Mouse (Mus musculus) small intestine, adult 2 months (tissue): ENCODE results near the gene Traf1. TPM values are rescaled to one million over a fixed set of nuclear protein-coding genes. Genes with fewer than 3 reads are reported as not detected.

Experiments used
- H3K27ac ChIP-seq: fragments of 200-500 bp; 2 replicates; pipeline ENCODE4 v1.5.1; 2012; ENCODE audit warnings: low read depth, low read length, control low read depth, inconsistent platforms; ENCODE audit not compliant: insufficient read depth
- H3K27me3 ChIP-seq: fragments of 200-500 bp; 2 replicates; pipeline ENCODE4 v1.6.1; 2012; ENCODE audit warnings: mild to moderate bottlenecking, moderate library complexity, low read length, inconsistent platforms; ENCODE audit not compliant: control insufficient read depth, insufficient read depth
- H3K36me3 ChIP-seq: fragments of 200-500 bp; 2 replicates; pipeline ENCODE4 v1.6.1; 2012; ENCODE audit warnings: mild to moderate bottlenecking, low read length, control low read depth, inconsistent platforms; ENCODE audit not compliant: control insufficient read depth, insufficient read depth
- H3K4me1 ChIP-seq: fragments of 200-500 bp; 2 replicates; pipeline ENCODE4 v1.6.1; 2012; ENCODE audit warnings: low read length, inconsistent platforms, mixed read lengths; ENCODE audit not compliant: control insufficient read depth, insufficient read depth, insufficient read length
- H3K4me3 ChIP-seq: fragments of 200-500 bp; 2 replicates; pipeline ENCODE4 v1.5.1; 2012; ENCODE audit warnings: low read depth, mild to moderate bottlenecking, control low read depth, inconsistent platforms, low read length, moderate library complexity
- CTCF ChIP-seq: fragments of 200-500 bp; IDR thresholded peaks from 2 replicates; pipeline ENCODE4 v1.5.1; 2012; ENCODE audit warnings: low read depth, mild to moderate bottlenecking, control low read depth, inconsistent platforms, low read length, moderate library complexity, mixed read lengths; ENCODE audit not compliant: insufficient replicate concordance, insufficient read length; ENCODE audit errors: extremely low read depth
- POLR2A ChIP-seq: fragments of 200-500 bp; IDR thresholded peaks from 2 replicates; pipeline ENCODE4 v1.6.1; 2012; ENCODE audit warnings: low read depth, mild to moderate bottlenecking, control low read depth, inconsistent platforms, low read length, moderate library complexity
- WGBS: fragments of 180-500 bp; shearing (Covaris S2); methylation state at CpG from one replicate; pipeline ENCODE4 v1.1.7; 2018; 5-methylcytosine and 5-hydroxymethylcytosine counted together
- polyA plus RNA-seq: library from polyadenylated mRNA; depleted of rRNA; stranded (reverse); fragments of >200 nt; gene quantifications from 2 replicates; pipeline ENCODE4 v1.2.3, GENCODE M21; 2012

Gene Traf1
- polyA plus RNA-seq, 1 experiment: 6.1 TPM

DNA sequence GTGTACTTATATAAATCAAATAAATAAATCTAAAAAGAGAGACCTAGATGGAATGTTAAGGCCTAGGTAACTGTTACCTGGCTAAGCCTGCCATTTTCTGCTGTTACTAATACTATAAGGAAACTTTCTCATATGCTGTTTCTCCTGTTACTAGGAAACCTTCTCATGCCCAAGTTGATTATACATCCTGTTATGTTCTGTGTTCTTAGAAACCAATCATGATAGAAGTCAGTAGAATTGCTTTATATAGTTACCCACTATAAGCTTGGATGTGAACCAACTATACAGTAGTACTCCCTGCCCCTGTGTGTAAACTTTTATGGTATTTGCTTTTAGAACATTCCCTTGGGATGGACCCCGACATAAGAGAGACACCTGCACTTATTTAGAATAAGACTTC lies 26.0 kb upstream of the Traf1 start:
- Histone ChIP-seq H3K27ac (no peak overlapping the region), H3K27me3 (no peaks in the 10 kb centered on the region), H3K4me3 (no peak overlapping the region), H3K4me1 (peaks cover 6% of the 10 kb centered on the region; the same call in 1 of the 2 replicates), H3K36me3 (no peaks in the 10 kb centered on the region)
- 21% methylated on average over 1 of the region's 1 CpGs for WGBS
- TF ChIP-seq CTCF: no peak
- no peak for TF ChIP-seq POLR2A

- no peaks in the 10 kb centered on the region for H3K27me3 ChIP-seq
- TF ChIP-seq POLR2A (no peak), CTCF (no peak)
- no peak overlapping the region for H3K27ac ChIP-seq
- no peaks in the 10 kb centered on the region for H3K36me3 ChIP-seq
- WGBS: 86% methylated on average over 8 of the region's 8 CpGs
- no peak overlapping the region for H3K4me3 ChIP-seq
- peaks cover 10% of the 10 kb centered on the region for H3K4me1 ChIP-seq
These were observed 23.3 kb upstream of the Traf1 start for GRCm38 (mm10) chr2:34984885-34985284.

DNA sequence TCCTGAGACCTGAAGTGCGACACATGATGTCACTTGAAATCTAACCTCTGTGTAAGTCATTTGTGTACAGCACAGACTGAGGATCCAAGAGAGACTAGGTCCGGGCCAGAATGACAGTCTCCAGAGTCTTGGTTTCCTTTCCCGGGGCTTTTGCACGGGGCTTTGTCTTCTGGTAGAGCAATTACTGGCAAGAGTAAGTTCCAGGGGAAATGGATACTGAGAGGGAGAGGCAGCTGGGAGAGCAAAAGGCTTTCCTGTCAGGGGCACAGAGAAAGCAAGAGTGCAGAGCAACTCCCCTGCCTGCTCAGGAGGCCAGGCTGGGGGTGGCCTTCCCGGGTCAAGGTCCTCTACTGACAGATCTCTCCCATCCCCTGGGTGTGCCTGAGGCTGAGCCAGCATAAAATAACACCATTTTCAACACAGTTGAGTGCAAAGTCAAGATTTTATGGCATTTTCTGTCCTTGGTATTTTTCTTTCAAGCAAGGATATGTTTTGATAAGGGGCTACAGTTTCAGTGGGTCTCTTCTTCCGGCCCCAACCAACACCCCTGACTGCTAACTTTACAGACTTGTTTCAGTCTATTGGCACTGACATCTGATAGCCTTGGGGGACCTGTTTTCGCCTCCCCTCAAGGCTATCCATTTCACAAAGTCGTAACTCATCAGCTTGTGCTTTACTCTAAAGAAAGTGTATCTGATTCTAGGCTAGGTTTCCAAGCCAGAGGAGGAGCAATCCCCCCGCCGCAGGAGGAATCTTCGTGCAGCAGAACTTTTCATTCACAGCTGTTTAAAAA lies 21.5 kb upstream of the Traf1 start:
- TF ChIP-seq POLR2A (no peak), CTCF (no peak)
- Histone ChIP-seq H3K36me3 (no peaks in the 10 kb centered on the region), H3K27ac (no peak overlapping the region), H3K27me3 (no peaks in the 10 kb centered on the region), H3K4me1 (peaks cover 10% of the 10 kb centered on the region), H3K4me3 (no peak overlapping the region)
- 45% methylated on average over 11 of the region's 11 CpGs for WGBS

- no peak overlapping the region for H3K27ac ChIP-seq
- 75% methylated on average over 14 of the region's 14 CpGs for WGBS
- no peaks in the 10 kb centered on the region for H3K36me3 ChIP-seq
- no peak overlapping the region for H3K4me3 ChIP-seq
- no peak for TF ChIP-seq CTCF
- TF ChIP-seq POLR2A: no peak
- peaks cover 10% of the 10 kb centered on the region for H3K4me1 ChIP-seq
- H3K27me3 ChIP-seq: no peaks in the 10 kb centered on the region
These were observed 20.6 kb upstream of the Traf1 start for GRCm38 (mm10) chr2:34982096-34982724.

DNA sequence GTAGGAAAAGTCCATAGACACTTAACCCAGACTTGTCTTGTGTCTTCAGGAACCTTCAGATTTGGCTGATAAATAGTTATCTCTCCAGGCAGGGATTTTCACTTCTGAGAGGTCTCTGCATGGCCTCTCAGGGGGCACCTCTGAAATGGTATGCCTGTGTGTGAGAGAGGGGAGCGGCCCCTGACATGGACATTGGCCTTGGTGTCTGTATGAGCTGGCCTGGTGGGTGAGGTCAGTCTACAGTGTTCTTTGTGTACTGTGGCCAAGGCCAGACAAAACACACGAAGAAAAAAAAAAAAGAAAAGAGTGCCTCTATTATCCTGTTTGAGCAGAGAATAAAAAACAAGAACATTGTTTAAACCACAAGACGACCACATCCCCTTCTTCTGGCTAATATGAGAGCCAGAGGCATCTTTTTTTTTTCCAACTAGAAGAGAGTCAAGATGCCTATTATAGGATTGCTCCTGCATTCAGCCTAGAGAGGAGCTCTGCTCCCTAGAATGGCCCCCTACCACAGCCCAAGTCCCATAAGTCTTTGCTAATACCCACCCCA lies 18.0 kb upstream of the Traf1 start:
- H3K4me3 ChIP-seq: no peak overlapping the region
- TF ChIP-seq POLR2A (no peak), CTCF (no peak)
- whole genome bisulfite sequencing: 59% methylated on average over 3 of the region's 3 CpGs

DNA sequence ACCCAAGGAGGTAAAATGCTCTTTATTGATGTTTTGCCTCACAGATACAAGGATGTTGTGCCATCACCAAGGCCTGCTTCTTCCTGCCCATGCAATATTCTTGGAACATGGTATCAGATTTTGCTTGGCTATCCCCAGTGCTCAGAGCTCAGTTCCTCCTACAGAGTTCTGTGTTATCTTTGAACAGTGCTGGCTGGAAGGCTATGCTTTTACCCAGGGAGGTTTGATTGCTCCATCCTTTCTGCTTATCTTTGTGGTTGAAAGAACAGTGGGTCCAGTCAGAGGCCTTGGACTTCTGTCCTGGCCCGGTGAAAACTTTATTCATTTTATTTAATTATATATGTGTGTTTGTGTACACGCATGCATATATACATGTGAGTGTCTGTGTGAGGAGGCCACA lies 16.7 kb upstream of the Traf1 start:
- Histone ChIP-seq H3K27ac (no peak overlapping the region), H3K36me3 (no peaks in the 10 kb centered on the region), H3K4me3 (no peak overlapping the region), H3K4me1 (peaks cover 7% of the 10 kb centered on the region), H3K27me3 (no peaks in the 10 kb centered on the region)
- WGBS: 89% methylated on average over 2 of the region's 2 CpGs
- no peak for TF ChIP-seq CTCF
- TF ChIP-seq POLR2A: no peak

More for the DNA sequence above, 18.0 kb upstream of the Traf1 start:
- H3K4me1 ChIP-seq: peaks cover 10% of the 10 kb centered on the region
- no peaks in the 10 kb centered on the region for H3K36me3 ChIP-seq
- H3K27me3 ChIP-seq: no peaks in the 10 kb centered on the region
- H3K27ac ChIP-seq: no peak overlapping the region
